Mouse (Mus musculus) gastrocnemius, postnatal 36 days (tissue): ENCODE data around the gene Tas2r126. TPM values are rescaled to one million over a fixed set of nuclear protein-coding genes. Genes with fewer than 3 reads are reported as not detected.
"Not testable (repeated sequence)": the region's sequence is repeated elsewhere in the genome, so short reads cannot be mapped to it uniquely, and the experiment has no call there.

Experiments
- DNase-seq, 2 experiments: peaks; one replicate each; pipeline ENCODE4 v3.0.0; 2022
- intact Hi-C: fragments of 180-260 bp; cut with DNase I; formaldehyde crosslinking; loops from one replicate; pipeline ENCODE4 v1.15.1; 2025
- long read RNA-seq, 2 experiments: library from polyadenylated mRNA; stranded (forward); transcript quantifications; one replicate each; pipeline ENCODE4 v2.0.0; 2021
- total RNA-seq, 2 experiments: library from RNA; stranded (reverse); gene quantifications; 2 replicates each; pipeline ENCODE4 v1.2.3; 2021

Gene Tas2r126
- total RNA-seq, result not detected
- long read RNA-seq, experiment 1, result 0 reads
- long read RNA-seq, experiment 2, result 0 reads

DNA sequence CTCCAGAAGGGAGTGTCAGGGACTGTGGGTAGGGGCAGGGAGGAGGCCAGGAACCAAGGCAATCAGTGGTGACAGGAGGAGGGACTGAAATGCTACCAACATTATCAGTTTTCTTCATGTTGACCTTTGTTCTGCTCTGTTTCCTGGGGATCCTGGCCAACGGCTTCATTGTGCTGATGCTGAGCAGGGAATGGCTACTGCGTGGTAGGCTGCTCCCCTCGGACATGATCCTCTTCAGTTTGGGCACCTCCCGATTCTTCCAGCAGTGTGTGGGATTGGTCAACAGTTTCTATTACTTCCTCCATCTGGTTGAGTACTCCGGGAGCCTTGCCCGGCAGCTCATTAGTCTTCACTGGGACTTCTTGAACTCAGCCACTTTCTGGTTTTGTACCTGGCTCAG lies at the start of gene Tas2r126:
TSS of gene Tas2r126 (plus strand) at position 90 of the 400 bp plus-strand sequence.
- no peak for DNase-seq
- intact Hi-C loops, result no loop called here

DNA sequence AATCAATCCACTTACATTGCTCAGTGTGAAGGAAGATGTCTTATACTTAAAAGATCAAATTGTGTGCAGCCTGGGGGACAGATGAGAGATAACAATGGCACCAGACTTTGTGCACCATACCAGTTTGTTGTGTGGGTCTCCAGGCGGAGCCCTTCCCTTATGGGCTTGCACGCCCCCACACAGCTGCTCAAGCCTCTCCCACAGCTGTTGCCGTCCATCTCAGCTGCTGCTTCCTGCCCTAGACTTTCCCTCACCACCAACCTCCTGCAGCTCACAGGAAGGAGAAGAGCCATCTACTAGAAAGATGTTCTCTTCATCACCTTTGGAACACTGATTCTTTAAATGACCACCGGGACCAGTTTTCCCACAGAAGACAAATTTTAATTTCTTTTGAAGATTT lies 48.7 kb upstream of the Tas2r126 start:
- DNase-seq, result no peak
- intact Hi-C loops, result no loop called here

DNA sequence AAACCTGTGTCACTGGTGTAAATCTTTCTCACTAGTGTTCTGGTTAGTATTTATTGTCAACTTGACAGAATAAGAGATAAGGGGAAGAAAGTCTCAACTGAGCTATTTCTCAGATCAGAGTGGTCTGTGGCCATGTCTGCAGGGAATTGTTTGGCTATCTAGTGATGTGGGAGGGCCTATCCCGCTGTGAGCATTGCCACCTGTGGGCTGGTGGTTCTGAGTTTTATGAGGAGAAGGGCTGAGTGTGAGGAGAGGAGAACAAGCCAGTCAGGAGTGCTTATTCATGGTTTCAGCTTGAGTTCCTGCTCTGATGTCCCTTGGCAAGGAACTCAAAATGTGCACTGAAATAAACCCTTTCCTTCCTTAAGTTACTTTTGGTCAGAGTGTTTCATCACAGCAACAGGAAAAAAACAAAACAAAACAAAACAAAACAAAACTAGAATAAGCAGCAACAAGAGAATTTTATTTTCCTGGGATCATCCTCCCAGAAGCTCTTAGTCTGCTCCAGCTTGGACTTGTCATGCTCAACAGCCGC lies 42.5 kb upstream of the Tas2r126 start:
- no peak for DNase-seq
- intact Hi-C loops, result no loop called here

DNA sequence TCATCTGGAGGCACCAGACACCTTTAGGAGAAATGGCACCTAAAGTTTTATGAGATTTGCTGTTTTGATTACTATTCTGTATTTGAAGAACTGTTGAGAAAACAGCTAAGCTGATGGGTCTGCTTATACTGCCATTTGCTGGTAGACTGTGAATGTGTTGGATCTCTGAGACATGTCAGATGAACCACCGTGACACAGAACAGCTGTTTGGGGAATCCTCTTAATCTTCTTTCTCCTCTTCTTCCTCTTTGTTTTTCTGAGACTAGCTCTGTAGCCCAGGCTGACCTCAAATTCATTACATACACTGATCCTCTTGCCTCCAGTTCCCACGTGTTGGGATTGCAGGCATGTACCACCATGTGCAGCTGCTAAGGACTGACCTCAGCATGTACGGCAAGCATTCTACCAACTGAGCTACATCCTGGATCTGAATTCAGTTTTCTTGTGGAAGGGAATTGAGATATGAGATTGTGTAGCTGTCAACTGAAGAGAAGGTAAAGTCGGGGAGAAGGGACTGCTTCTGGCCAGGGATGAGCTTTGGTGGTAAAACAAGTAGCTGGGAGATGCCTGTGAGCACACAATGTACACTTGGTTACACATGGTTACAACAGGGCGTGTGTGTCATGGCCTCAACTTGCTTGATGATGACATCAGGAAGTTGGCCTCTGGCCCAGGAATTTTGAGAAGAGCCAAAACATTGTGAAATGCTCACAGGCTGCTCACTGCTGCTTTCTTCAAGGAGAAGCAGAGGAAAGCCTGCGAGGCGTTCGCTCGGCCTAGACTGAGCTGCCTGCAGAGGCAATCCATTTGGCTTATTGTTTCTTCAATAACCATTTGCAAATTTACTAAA lies 38.1 kb upstream of the Tas2r126 start:
- intact Hi-C loops, result no loop called here
- DNase-seq, result peak; percentile 79 to 87

DNA sequence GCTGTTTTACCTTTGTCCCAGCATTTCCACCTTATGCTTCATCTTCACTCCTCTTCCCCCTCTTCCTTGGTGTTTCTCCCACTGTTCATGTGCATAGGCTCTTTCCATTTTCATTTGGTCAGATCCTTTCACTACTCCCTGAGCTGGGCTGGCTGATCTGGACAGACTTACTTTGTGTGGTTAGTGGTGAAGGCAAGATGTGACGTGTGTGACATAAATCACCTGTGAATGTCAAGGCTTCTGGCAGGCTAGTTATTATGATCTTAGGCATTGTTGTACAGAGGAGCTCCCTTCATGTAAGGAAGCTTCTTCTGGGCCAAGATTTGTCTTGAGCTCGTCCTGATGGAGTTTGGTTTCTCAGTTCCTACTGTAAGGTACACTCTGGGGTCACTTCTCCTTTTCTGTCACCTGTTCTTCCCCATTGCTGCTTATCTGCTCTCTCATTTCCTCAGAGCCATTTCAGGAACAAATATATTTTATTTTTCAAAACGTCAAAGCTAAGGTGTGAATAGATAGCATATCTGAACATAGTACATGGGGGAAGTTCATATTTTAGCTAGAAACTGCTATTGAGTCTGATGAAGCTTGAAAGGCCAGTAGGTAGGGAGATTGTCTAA lies 37.2 kb upstream of the Tas2r126 start:
- DNase-seq, result no peak
- intact Hi-C loops, result no loop called here

DNA sequence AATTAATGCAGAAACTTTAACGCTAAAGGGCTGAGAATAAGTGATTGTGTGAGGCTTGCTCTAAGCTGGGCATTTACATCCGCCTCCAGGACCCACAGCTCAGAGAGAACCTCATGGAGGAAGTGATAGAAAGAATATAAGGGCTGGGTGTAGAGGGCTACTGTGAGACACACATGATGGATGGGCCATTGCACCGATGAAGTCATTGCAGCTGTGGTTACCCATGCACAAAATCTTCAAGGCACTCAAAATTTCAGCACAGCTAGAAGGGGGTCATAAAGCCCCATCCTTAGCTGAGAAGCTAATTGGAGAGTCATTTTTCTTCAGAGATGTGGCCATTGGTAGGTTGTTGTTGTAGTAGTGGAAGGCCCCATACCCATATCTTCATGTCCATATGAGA lies 36.0 kb upstream of the Tas2r126 start:
- DNase-seq, result no peak
- intact Hi-C loops, result no loop called here

DNA sequence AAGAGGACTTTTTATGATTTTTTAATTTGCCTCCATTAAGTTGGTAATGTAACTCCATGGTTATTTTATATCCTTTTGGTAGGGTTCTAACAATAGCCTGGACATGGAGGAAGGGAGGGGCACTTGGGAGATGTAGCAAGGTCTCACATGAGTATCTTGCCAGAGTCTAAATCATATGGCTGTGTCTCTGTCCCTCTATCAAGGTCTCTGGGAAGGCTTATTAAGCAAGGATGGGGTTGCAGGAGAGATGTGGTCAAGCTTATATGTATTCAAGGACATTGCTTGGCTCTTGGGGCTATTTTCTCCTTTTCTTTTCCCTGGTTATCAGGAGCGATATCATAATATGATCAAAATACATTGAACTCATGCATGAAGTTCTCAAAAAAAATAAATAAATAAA lies 35.3 kb upstream of the Tas2r126 start:
- no peak for DNase-seq
- intact Hi-C loops, result no loop called here

DNA sequence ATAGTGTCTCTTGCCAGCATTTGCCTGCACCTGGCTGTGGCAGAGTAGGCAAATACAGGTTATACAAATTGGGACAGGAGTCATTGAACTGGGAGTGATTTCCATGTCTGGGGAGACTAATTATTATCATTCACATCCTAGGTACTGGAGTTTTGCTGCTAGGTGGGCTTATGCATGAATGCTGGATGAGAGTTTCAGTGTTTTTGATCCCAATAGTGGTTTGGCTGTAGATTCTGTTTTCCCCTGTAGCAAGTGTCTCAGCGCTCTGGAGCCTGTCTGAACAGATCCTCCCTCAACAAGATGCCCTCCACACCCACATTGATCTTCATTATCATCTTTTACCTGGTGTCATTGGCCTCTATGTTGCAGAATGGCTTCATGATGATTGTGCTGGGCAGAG lies 34.4 kb upstream of the Tas2r126 start, which contains the start of gene Tas2r143:
TSS of gene Tas2r143 (plus strand) at position 301 of the 400 bp plus-strand sequence.
- no peak for DNase-seq
- intact Hi-C loops, result no loop called here

DNA sequence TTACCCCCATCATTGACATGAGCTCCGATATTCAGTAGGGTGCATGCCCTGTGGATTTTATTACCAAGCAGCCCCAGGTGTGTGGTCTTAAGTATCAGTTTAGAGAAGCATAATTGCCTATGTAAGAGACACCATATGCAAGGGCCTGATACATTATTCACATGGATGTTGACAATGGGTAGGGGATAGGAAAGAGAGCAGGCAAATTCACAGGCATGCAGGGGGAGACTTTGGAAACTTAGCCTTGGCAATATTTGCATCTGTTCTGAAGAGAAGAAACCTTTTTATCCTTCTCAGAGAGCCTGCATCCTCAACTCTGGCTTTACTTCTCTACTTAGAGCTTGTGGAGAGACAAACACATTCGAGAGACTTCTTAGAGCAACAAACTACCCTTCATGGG lies 29.2 kb upstream of the Tas2r126 start, which contains the start of gene Tas2r135:
TSS of gene Tas2r135 (plus strand) at position 301 of the 400 bp plus-strand sequence.
- intact Hi-C loops, result no loop called here

DNA sequence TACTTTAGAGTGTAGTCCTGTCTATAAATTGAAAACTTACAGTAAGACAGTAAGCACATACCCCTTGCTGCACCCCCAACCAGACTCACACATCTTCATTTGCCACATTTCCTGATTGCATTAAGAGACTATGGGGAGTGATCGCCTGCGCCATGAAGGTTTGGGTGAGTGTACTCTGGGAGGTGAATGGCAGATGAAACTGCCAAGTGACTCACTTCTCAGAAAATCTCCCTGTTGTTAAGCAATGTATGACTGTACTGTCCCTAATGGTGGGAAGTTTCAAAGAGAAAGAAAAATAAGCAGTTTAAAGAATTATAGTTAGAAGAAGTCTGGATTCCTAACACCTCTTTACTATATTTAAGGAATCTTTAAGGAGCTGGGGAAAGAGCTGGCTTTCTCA lies 14.9 kb upstream of the Tas2r126 start:
- no peak for DNase-seq
- intact Hi-C loops, result no loop called here

More for the DNA sequence above, 29.2 kb upstream of the Tas2r126 start, which contains the start of gene Tas2r135:
- DNase-seq, result no peak

DNA sequence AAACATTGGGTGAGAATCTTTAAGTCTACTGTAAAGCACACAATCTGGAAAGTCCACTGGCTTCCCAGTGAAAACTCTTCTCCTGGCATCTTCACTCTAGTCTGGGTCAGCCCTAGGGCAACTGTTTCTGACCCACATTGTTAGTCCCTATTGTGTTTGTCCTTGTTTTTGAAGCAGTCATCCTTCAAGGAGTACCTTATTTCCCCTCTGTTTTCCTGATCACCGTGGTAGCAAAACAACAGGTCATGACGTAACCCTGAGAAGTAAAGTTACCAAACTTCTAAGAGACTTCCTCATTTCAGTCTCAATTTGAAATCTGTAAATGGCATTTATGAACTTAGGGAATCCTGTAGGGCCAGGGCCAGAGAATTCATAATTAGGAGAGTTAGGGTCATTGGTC lies 12.9 kb upstream of the Tas2r126 start:
- intact Hi-C loops, result no loop called here
- DNase-seq, result no peak

DNA sequence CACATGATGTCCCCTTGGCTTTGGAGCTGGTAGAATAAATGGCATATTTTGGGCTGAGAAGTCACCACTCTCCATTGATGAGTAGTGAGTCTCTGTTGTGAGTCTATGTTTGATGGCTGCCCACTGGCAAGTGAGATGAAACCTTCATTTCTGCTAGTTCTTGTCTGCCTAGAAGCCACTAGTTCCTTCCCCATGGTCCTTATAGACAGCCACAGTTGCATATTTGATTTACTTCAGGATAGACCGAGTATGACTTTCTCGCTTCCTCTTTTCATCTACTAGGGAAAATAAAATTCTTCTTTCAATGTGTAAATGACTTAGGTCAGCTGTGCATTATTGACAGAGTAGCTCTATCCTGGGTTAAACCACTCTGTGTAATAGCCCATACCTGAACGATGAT lies 9.9 kb upstream of the Tas2r126 start:
- intact Hi-C loops, result no loop called here
- no peak for DNase-seq

DNA sequence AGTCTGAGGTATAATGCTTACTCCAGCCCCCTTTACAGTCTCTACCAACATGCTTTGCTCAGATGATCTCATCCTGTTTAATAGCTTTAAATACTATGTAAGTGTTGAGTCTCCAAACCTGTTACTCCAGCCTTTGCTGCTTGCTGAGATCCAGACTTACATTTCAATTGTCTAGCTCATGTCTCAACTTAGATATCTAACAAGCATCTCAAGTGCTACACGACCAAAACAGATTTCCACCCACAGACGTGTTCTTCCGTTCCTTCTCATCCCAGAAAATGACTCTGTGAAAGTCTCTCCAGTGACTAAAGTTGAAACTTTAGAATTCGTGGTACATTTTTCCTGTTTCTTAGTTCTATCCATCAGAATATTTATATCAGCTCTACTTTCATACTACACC lies 8.0 kb upstream of the Tas2r126 start:
- DNase-seq, result no peak
- intact Hi-C loops, result no loop called here

DNA sequence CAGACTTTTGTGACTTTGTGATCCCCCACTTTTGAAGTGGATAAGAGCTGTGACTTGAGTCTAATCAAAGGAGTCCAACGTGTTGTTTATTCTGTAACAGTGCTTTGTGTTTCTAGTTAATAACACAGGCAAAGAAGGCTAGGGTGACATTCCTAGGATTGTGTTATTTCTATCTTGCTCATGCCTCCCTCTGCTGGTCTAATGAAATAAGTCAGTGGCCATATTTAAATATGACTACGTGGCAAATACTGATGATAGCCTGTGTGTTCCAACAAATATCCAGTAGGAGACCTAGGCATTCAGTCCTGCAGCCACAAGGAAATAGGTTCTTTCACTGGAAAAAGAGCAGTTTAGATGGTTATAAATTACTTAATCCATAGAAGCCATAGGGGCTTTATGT lies 781 bp upstream of the Tas2r126 start:
- intact Hi-C loops, result no loop called here
- DNase-seq, result no peak

DNA sequence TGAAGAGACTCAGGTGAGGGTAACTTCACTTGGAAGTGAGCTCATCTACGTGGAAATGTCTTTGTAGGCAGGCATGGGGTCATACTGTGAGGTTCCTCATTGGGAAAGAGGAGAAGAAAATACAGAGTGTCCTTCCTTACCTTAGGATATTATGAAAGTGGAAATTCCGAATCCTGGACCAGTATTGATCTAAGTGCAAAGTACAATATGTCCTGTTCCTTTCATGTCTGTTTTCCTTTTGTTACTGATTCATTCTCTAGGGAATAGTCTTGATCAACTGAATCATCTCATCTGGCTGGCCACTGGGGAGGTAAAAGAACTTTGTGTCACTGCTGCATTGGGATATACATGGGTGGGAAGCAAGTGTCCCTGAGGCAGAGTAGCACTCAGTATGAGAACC lies 1.2 kb downstream of the Tas2r126 start:
- no peak for DNase-seq
- intact Hi-C loops, result no loop called here

DNA sequence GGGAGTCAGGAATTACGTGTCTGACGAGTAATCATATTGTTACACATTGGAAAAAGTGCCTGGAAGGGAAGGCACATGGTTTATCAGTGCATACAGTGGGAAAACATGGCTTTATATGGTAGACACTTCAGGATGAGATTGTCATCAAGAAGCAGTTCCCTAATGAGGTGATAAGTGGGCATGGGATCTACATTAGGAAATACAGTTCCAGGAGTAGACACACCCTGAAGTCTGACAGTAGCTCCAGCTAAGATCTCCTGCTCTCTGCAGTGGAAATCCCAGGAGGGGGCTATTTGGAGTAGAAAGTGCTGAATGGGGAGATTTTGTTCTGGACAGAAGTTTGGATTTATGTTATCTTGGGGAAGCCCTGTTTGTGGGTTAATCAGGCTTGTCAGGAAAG lies 7.1 kb downstream of the Tas2r126 start:
- DNase-seq, result no peak
- intact Hi-C loops, result no loop called here

DNA sequence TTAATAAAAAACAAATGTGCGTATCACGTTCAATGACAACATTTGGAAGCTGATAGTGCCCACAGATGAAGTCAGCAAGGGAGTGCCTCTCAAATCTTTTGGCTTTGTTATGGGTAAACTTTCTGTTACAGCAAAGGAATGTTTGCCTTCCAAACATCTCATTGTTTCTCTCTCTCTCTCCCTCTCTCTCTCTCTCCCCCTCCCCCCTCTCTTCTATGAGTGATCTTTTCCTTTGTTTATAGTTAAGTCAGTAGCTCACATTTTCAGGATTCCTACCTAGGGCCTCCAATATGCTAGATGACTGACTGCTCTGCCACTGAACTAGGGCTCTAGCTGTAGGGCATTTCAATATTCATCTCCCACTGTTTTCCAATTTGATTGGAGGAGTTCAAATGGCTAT lies 10.2 kb downstream of the Tas2r126 start:
- intact Hi-C loops, result no loop called here

DNA sequence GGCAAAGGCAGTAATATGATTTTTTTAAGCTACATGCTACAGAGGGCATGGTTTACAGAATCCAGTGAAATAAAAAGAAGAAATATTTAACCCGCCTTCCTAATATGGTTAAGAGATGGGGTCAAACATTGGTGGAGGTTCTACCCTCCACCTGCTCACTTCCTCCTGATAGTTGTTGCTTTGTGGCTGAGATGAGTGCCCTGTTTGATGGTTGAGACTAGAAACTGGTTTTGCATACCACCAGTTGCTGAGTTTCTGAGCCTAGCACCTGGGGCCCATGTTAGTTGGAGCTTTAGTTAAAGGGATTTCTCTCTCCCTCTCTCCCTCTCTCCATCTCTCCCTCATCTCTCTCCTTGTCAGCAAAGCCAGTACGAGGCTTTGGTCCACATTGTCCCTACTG lies 13.0 kb downstream of the Tas2r126 start:
- intact Hi-C loops, result no loop called here
- DNase-seq, result no peak

More for the DNA sequence above, 10.2 kb downstream of the Tas2r126 start:
- DNase-seq, result no peak

DNA sequence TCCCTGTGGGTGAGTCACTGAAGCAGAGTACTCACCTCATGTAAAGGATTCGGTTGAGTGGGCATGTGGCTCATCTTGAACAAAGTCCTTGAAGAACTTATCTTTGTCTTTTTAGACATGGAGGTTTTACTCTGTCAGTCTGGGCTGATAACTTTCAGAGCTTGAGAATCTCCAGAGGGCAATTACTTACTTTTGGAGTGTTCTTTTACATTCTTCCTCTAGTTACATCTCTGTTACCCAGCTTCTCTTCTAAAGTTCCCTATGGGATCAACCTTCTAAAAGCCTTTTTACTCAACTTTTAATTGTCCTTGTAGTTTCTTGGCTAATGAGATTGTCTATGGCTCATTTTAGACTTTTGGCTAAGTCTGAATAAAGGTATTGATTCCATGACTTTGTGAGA lies 30.8 kb downstream of the Tas2r126 start, which contains the start of gene Olfr458:
TSS of gene Olfr458 (minus strand) at position 101 of the 400 bp plus-strand sequence.
- no peak for DNase-seq
- intact Hi-C loops, result no loop called here

DNA sequence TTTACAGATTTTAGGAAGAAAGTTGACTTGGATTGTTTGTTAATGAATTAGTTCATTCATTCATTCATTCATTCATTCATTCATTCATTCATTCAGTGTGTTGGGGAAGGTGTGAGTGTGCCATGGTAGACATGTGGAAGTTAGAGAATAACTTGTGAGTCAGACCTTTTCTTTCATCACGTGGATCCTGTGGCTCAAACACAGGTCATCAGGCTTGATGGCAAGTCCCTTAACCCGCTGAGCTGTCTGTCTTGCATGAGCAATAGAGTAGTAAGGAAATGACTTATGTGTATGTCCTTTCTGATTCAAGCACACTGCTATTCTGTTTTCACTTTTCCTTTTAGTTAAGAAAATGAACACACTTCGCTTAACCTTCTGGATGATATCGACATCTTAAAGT lies 36.2 kb downstream of the Tas2r126 start:
- no peak for DNase-seq
- intact Hi-C loops, result no loop called here

DNA sequence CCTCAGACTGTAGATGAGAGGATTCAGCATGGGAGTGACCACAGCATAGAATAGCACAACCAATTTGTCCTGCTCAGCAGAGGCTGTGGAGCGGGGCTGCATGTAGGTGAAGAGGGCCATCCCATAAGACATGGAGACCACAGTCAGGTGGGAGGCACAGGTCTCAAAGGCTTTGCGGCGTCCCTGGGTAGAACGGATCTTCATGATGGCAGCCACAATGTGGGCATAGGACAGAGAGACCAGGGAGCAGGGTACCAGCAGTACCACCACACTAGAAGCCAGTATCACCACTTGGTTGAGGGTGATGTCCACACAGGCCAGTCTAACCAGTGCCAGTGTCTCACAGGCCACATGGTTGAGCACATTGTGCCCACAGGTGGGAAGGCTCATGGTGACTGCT lies 37.0 kb downstream of the Tas2r126 start:
- DNase-seq, intact Hi-C loops: not testable (repeated sequence)
